Mouse (Mus musculus) brain, embryonic 14.5 days (tissue): ENCODE data around the gene Rufy1. TPM values are rescaled to one million over a fixed set of nuclear protein-coding genes. Genes with fewer than 3 reads are reported as not detected.

Experiments used
- DNase-seq: peaks from one replicate; pipeline ENCODE4 v3.0.0-alpha.2; 2011; ENCODE audit warnings: low read depth
- CTCF ChIP-seq: fragments of 200-500 bp; IDR thresholded peaks from 2 replicates; pipeline ENCODE4 v1.5.1; 2012; ENCODE audit warnings: inconsistent platforms, mild to moderate bottlenecking, moderate library complexity, borderline replicate concordance; ENCODE audit not compliant: insufficient read depth, insufficient read length; ENCODE audit errors: extremely low read depth
- POLR2A ChIP-seq: fragments of 200-500 bp; IDR thresholded peaks from 2 replicates; pipeline ENCODE4 v1.6.1; 2012; ENCODE audit warnings: mild to moderate bottlenecking, inconsistent platforms, borderline replicate concordance; ENCODE audit not compliant: poor library complexity, insufficient read depth, insufficient read length, severe bottlenecking; ENCODE audit errors: extremely low read depth
- polyA plus RNA-seq: library from polyadenylated mRNA; depleted of rRNA; stranded (reverse); fragments of >200 nt; gene quantifications from 2 replicates; pipeline ENCODE4 v1.2.3, GENCODE M21; 2012

Gene Rufy1
- polyA plus RNA-seq, 1 experiment, result 23.0 TPM

DNA sequence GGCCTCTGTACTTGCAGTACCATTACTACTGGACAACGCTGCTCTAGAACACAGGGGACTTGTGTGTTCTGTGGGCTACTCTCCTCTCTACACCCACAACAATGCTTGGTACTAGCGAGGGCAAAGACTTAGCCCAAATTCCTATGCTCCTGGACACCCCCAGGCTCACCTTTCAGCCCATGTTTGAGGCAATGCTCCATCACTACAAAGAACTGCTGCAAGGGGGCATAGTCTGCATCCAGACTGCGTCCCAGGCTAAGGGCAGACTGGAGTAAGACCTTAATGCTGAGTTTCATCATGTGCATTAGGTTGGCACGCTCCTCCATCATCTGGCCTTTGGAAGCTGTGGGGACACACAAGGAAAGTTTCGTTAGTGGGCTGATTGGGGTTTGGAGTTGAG is 9.5 kb downstream of the Rufy1 start:
- no peak for DNase-seq
- TF ChIP-seq POLR2A, result no peak
- TF ChIP-seq CTCF, result no peak

- TF ChIP-seq POLR2A, result no peak
- no peak for TF ChIP-seq CTCF
- no peak for DNase-seq
These were observed 13.1 kb downstream of the Rufy1 start for GRCm38 (mm10) chr11:50417856-50418255.

GRCm38 (mm10) chr11:50415563-50416241 is 15.2 kb downstream of the Rufy1 start:
- no peak for DNase-seq
- TF ChIP-seq POLR2A, result no peak
- TF ChIP-seq CTCF, result no peak

DNA sequence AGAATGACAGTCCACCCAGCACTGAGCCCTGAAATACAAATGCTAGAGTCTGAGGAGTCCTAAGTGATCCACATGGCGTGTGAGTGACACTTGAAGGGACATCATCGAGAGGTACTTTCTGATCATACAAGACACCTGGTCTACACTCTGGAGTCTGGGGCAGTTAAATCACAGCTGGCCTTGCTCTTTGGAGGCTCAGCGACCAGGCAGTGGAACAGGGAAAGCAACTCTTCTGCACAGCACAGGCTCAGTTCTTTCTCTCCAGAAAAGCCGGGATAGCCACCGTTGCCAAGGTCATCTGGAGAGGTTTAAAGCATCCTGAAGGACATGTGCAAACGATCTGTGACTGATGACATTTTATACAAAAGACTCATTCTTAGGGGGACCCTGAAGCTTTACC is 23.7 kb downstream of the Rufy1 start:
- no peak for DNase-seq
- TF ChIP-seq POLR2A, result no peak
- no peak for TF ChIP-seq CTCF

DNA sequence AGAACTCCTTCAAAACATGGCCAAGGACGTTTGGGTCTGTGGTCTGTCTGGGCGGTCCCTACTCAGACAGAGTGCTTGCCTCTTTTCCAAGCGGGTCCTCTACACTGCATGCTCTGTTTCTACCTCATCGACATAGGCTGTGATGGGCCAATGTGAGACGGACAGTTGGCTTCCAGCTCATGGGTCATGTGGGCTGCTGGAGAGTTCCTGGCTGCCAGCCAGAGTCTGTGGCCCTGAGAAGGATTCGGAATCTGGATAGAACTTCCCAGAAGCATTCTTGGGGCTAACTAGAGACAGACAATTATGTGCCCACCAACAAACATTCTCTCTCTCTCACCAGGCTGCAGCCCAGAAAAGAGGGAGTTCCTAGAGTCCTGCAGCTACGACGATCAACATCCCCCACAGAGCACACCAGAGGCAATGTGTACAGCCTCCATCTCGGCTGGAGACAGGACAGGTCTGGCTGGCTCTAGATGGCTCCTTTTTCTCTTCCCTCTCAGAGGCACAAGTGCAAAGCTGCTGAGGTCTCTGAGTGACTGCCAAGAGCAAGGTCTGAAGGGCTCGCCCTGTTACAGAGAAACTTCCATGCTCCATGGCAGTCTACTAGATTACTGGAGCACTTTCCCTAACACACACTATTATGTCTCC is 27.4 kb downstream of the Rufy1 start:
- TF ChIP-seq POLR2A (no peak), CTCF (no peak)
- peak; percentile 14 for DNase-seq

DNA sequence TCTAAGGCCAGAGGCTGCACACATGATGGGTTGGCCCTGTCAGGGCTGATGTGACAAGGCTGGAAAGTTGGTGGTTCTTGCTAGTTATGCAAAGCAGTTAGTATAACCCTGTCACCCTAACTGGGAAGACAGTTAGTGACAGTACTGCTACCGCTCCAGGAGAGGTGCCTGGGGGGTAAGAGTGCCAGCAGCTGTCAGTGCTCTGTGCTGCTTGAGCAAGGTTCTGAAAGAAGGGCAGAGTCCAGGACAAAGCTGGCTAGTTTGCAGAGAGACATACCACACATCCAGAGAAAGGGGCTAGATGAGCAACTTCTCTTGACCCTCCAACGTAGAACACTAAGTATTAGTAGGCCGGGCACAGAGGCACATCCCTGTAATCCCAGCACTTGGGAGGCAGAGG is 28.4 kb downstream of the Rufy1 start:
- TF ChIP-seq POLR2A (no peak), CTCF (no peak)
- no peak for DNase-seq

GRCm38 (mm10) chr11:50398803-50399202 is 32.1 kb downstream of the Rufy1 start:
- no peak for DNase-seq
- TF ChIP-seq POLR2A (no peak), CTCF (no peak)

DNA sequence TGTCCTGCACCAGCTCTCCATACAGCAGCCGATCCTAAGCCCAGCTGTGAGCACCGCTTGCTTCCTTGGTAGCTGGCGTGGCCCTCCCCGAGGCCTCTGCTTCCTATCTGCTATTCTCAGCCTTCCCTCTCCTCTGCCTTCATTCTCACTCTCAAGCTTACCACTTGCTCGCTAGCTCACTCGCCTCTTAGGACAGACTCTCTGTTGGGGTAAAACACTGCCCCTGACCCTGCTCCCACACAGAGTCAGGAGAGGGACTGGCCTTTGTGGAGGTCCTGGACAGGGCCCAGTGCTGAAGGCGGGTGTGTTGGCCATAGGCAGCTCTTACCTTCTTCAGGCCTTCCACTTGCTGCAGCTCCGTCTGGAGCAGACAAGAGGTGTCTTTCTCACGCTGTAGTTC is 33.6 kb downstream of the Rufy1 start:
- no peak for DNase-seq
- TF ChIP-seq CTCF, result no peak
- no peak for TF ChIP-seq POLR2A

GRCm38 (mm10) chr11:50396766-50397307 is 34.1 kb downstream of the Rufy1 start:
- TF ChIP-seq POLR2A (no peak), CTCF (no peak)
- DNase-seq, result no peak

- no peak for DNase-seq
- TF ChIP-seq CTCF (no peak), POLR2A (no peak)
These were observed 36.2 kb downstream of the Rufy1 start for GRCm38 (mm10) chr11:50394731-50395130.

GRCm38 (mm10) chr11:50393306-50393705 is 37.6 kb downstream of the Rufy1 start:
- TF ChIP-seq CTCF (no peak), POLR2A (no peak)
- no peak for DNase-seq

GRCm38 (mm10) chr11:50391272-50391960 is 39.5 kb downstream of the Rufy1 start:
- DNase-seq, result no peak
- TF ChIP-seq POLR2A, result no peak
- TF ChIP-seq CTCF, result no peak

GRCm38 (mm10) chr11:50389616-50390015 is 41.3 kb downstream of the Rufy1 start:
- no peak for TF ChIP-seq POLR2A
- DNase-seq, result no peak
